Mouse (Mus musculus): Measurements from ENCODE around the gene Ctbp2.

- TF ChIP-seq GATA1 (IDR thresholded peaks at IDR 0.05; ENCODE audit: borderline replicate concordance, low read length) (no peak), FLI1 (IDR thresholded peaks at IDR 0.05; ENCODE audit: low read length) (no peak)
Measured at GRCm38 (mm10) chr7:133008663-133009062, 115.5 kb downstream of the Ctbp2 start.

All from megakaryocyte, embryonic 14.5 days (primary cell).